Mouse (Mus musculus): ENCODE results near the gene Prss38.

- TF ChIP-seq ZC3H11A (IDR thresholded peaks at IDR 0.05; ENCODE audit: borderline replicate concordance, low read depth, low read length) (no peak), HCFC1 (IDR thresholded peaks at IDR 0.05; ENCODE audit: borderline replicate concordance, insufficient read depth, low read length) (no peak), MAFK (IDR thresholded peaks at IDR 0.05; ENCODE audit: insufficient read depth, low read depth, low read length) (no peak), ZNF384 (IDR thresholded peaks at IDR 0.05; ENCODE audit: low read depth, low read length) (no peak), CHD2 (IDR thresholded peaks at IDR 0.05; ENCODE audit: low read depth, low read length) (no peak)
Measured at GRCm38 (mm10) chr11:59410851-59411250, 35.4 kb upstream of the Prss38 start.
